Mouse (Mus musculus): ENCODE results near the gene Rnf138rt1.
A peak's percentile ranks its signal among the peaks of the same experiment; 100 is the strongest.

The Rnf138rt1 gene

DNA sequence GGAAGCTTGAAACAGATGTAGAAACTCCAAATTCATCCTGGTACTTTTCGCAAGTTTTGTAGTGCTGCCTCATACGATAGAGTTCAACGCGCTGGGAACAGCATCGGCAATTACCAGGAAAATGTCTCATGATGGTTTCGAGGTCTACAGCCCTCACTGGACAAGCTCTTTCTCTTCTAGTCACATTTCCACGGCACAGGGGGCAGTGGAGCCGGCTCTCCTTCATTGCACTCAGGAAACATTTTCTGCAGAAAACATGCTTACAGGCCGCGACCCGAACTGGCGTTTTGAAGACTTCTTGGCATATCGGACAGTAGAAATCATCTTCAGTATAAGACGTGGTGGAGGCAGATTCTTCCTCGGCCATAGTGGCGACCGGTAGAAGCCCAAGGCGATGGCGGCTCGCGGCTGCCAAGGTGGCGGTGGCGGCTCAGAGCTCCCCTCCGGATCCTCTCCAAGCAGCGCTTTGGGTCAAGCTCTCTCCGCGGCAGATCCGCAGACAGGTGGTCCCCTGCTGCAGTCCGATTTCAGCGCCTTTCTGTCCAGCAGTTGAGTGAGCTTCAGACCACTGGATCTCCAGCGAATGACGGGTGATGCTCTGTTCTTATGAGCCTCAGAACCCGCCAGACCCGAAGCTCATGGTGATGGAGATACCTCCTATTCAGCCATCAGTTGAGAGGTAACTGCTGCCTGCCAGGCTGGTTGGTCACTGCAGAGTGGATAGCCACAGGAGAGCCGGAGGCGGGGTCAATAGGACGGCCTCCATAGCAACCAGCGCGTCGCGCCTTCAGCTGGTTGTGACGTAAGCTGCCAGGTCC is at the start of gene Rnf138rt1:
Gene Rnf138rt1, minus strand, starts transcription at position 713 of the 818 bp plus-strand sequence.
- DNase-seq (ENCODE audit: low spot score), result peak; percentile 55

DNA sequence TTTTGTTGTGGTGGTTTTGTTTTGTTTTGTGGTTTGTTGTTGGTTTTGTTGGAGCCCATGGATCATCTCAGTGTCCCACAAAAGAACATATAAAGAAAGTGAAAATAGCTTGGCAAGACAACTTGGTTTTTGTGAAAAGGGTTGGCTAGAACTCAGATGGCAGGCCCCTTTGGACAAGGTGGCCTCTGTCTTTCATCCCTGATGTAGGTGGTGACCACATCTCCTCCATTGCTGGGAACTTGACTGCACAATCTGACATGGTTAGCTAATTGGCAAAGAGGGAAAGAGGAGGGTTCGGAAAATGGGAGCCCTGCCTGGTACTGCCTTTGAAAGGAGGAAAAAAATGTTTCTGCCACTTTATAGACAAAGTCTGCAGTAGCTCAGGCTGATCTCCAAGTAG is 46.1 kb upstream of the Rnf138rt1 start:
- DNase-seq (ENCODE audit: low spot score), result no peak

DNA sequence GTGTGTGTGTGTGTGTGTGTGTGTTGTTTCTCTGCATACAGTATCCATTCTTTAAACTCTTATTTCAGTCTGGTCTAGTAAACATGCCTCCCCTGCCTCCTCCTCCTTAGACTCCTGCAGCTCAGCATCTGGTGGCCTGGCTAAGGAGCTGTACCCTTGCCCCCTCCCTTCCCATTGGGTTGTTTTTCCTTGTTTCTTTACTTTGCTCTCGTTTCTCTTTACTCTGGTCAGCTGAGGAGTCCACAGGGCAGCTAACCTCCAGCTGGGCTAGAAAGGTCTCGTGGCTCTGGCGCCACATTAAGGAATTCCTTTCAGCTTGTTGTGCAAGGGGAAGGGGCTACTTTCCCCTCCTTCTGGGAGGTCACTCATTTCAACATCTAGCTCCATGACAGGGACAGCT is 5.2 kb upstream of the Rnf138rt1 start:
- DNase-seq (ENCODE audit: low spot score), result peak; percentile 71

DNA sequence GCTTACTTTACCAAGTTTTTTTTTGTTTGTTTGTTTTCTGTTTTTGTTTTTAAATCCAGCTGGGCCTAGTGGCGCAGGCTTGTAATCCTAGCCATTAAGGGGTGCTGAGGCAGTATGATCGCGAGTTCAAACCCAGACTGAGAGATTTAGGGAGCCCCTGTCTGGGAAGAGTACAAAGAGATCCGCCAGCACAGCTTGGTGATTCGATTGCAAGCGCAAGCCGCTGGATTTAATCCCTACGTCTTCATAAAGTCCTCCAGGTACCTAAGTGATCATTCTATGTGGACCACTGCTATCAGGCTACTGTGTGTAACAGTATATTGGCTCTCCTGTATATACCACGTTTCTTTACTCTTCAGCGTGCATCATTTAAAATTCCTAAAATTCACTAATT is 303 bp upstream of the Rnf138rt1 start:
- DNase-seq (ENCODE audit: low spot score), result no peak

DNA sequence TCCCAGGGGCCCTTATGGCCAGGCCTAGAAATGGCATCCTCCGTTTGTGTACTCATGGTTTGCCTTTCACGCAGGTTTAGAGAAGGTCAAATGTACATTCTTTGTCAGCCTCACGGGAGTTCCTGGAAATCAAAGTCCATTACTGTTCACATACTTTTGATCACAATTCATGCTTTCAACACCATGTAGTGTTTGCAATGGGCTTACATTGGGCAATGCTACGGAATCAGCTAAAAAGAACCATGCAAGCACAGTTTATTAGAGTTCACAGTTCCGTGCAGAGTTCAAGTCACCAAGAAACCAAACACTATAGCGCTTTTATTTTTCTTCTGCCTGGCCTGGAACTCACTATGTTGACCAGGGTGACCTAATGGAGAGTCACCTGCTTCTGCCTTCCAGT is 15.1 kb downstream of the Rnf138rt1 start:
- DNase-seq (ENCODE audit: low spot score), result peak; percentile 62

DNA sequence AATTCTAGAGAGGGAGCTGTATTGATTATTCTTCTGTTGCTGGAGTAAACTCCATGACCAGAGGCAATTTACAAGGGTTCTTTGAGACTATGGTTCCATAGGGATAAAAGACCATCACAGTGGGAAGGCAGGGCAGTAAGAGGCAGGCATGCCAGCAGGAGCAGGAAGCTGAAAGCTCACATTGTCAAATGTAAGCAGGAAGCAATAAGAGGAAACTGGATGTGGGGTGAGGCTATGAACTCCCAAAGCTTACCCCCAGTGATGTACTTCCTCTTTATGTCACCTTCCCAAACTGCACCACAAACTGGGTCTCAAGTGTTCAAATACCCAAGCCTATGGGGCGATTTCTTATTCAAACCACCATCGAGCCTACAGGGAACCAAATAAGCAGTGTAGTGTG is 17.2 kb downstream of the Rnf138rt1 start:
- no peak for DNase-seq (ENCODE audit: low spot score)

DNA sequence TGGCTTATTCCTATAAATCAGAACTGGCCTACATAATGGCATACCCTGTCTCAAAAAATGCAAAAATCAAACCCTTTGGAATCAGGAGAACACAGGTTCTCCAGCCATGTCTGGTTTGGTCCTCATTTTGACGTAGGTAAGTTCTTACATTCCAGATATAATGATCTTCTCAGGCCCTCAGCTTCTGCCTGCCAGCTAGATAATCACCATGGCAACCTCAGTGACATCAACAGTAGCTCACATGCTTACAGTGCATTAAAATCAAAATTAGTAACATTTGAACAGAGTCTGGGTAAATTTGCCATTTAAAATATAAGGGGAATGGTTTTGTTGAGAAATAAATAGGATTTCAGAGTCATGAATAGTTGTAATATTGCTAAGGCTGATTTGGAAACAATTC is 22.2 kb downstream of the Rnf138rt1 start:
- DNase-seq (ENCODE audit: low spot score), result no peak

DNA sequence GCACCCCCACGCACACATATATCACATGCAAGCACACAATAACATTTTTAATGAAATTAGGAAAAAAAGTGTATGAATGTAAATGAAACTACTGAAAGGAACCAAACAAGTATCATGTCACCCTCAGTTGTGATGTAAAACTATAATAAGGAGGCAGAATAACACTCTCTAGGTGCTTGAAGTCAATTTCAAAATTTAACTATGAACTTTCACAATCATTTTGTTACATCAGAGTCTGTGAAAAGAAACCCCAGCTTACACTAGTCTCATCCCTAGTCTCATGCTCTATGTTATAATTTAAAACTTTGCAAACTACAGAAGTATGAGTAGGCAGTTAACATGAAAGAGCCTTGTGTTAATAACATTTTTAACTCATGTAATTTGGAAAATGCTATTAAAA is 27.0 kb downstream of the Rnf138rt1 start:
- DNase-seq (ENCODE audit: low spot score), result no peak

DNA sequence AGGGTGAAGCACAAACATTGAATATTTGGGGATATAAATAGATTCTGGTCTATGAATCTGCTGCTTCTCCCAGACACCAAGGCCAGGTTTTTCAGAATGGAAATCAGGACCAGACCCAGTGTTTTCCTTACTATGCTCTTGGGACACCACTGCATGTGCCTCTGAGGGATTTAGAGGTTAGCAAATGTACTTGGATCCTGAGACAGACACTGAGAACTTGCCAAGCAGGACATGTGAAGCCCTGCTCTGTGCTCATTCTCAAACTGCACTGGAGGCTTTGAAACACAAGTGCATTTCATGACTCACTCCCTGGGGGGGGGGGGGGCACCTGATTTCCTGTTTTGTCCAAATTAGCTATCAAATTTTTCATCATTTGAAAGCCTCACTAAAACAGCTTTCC is 37.5 kb downstream of the Rnf138rt1 start:
- DNase-seq (ENCODE audit: low spot score), result no peak

DNA sequence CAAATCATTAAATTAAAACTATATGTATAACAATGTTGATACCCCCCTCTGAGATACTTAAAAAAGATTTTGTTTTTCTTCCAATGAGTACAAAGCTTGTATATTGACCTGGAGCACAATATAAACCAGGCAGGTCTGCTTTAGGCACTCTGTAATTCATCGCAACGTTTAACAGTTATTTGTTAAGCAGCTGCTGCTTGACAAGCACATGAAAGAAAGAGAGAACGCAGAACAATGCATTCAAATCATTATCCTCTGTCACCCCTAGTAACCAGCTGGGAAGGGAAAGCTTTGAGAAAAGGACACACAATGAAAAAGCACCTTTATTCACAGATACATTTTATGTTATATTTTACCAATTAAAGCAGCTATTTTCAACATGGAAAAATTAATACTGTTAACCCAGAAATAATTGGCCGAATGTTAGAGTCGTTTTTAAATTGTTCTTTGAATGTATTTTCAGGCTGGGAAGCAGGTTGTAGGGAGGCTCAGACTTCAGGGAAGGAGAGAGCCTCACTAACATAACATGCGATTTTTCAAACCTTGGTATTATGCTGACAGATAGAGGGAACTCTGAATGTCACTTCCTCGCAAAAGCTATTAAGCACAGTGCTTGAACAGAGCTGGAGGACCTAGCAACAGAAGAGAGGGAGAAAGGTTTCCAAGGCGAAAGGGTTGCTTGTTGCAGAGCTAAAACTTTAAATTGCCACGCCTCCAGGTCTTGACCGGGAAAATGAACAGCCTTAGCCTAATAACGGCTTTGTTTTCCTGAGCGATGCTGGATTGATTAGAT is 38.1 kb downstream of the Rnf138rt1 start:
- no peak for DNase-seq (ENCODE audit: low spot score)

DNA sequence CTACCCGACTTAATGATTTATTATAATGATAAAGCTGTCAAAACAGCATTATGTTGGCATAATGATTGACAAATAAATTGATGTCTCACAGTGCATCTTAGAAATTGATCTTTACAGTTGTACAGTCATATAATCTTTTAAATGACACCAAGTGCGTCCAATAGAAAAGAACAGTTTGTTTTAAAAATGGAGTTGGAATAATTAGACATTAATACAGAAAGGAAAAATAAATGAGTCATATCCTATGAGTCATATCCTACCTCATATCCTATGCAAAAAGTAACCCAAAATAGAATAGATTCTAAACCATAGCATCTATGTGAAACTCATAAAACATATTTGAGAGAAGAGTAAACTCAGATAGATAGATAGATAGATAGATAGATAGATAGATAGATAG is 40.5 kb downstream of the Rnf138rt1 start:
- no peak for DNase-seq (ENCODE audit: low spot score)

All from yolk sac, embryonic 10.5 days (tissue).